Mouse (Mus musculus) liver, adult 2 months (tissue): ENCODE measurements around the gene Lamb2.

Experiments
- CTCF ChIP-seq: fragments of 200-500 bp; IDR thresholded peaks from 2 replicates; pipeline ENCODE4 v1.5.1; 2011; ENCODE audit warnings: low read depth, low read length, control low read depth
- POLR2A ChIP-seq: fragments of 200-500 bp; IDR thresholded peaks from 2 replicates; pipeline ENCODE4 v1.6.1; 2011; ENCODE audit warnings: low read length, control low read depth; ENCODE audit not compliant: insufficient read depth; ENCODE audit errors: extremely low read depth

GRCm38 (mm10) chr9:108507619-108508434 is 28.3 kb downstream of the Lamb2 start, which contains the start of gene Qars:
- peak; percentile 45; the same call in 1 of the 2 replicates for TF ChIP-seq POLR2A
- no peak for TF ChIP-seq CTCF
